Mouse (Mus musculus): Measurements from ENCODE around the gene Bcl2l11.
"Not testable (repeated sequence)": the region's sequence is repeated elsewhere in the genome, so short reads cannot be mapped to it uniquely, and the experiment has no call there.

Bcl2l11 gene

GRCm38 (mm10) chr2:128174604-128175342 is 48.9 kb downstream of the Bcl2l11 start:
- no peak for DNase-seq (ENCODE audit: low read depth, low spot score)

GRCm38 (mm10) chr2:128175625-128176024 is 49.8 kb downstream of the Bcl2l11 start:
- no peak for DNase-seq (ENCODE audit: low read depth, low spot score)

GRCm38 (mm10) chr2:128176391-128177044 is 50.7 kb downstream of the Bcl2l11 start:
- DNase-seq (ENCODE audit: low read depth, low spot score) = no peak

GRCm38 (mm10) chr2:128177241-128177661 is 51.4 kb downstream of the Bcl2l11 start:
- no peak for DNase-seq (ENCODE audit: low read depth, low spot score)

GRCm38 (mm10) chr2:128179126-128179807 is 53.4 kb downstream of the Bcl2l11 start:
- no peak for DNase-seq (ENCODE audit: low read depth, low spot score)

GRCm38 (mm10) chr2:128179808-128180379 is 54.1 kb downstream of the Bcl2l11 start:
- peak; percentile 55 for DNase-seq (ENCODE audit: low read depth, low spot score)

- DNase-seq (ENCODE audit: low read depth, low spot score) = not testable (repeated sequence)
Observed at GRCm38 (mm10) chr2:128182181-128182580, 56.3 kb downstream of the Bcl2l11 start.

GRCm38 (mm10) chr2:128182751-128183150 is 56.9 kb downstream of the Bcl2l11 start:
- DNase-seq (ENCODE audit: low read depth, low spot score) = no peak

GRCm38 (mm10) chr2:128183762-128184161 is 57.9 kb downstream of the Bcl2l11 start:
- peak; percentile 53 for DNase-seq (ENCODE audit: low read depth, low spot score)

- DNase-seq (ENCODE audit: low read depth, low spot score) = no peak
Observed at GRCm38 (mm10) chr2:128185942-128186341, 60.1 kb downstream of the Bcl2l11 start.

- no peak for DNase-seq (ENCODE audit: low read depth, low spot score)
Observed at GRCm38 (mm10) chr2:128187277-128187676, 61.4 kb downstream of the Bcl2l11 start.

GRCm38 (mm10) chr2:128188461-128188860 is 62.6 kb downstream of the Bcl2l11 start:
- DNase-seq (ENCODE audit: low read depth, low spot score) = no peak

- no peak for DNase-seq (ENCODE audit: low read depth, low spot score)
Observed at GRCm38 (mm10) chr2:128189691-128190090, 63.9 kb downstream of the Bcl2l11 start.

GRCm38 (mm10) chr2:128190196-128190595 is 64.4 kb downstream of the Bcl2l11 start:
- DNase-seq (ENCODE audit: low read depth, low spot score) = no peak

- DNase-seq (ENCODE audit: low read depth, low spot score) = no peak
Observed at GRCm38 (mm10) chr2:128193411-128193810, 67.6 kb downstream of the Bcl2l11 start.

GRCm38 (mm10) chr2:128197379-128197778 is 71.5 kb downstream of the Bcl2l11 start:
- no peak for DNase-seq (ENCODE audit: low read depth, low spot score)

GRCm38 (mm10) chr2:128203147-128203546 is 77.3 kb downstream of the Bcl2l11 start:
- DNase-seq (ENCODE audit: low read depth, low spot score) = no peak

GRCm38 (mm10) chr2:128203749-128204405 is 78.0 kb downstream of the Bcl2l11 start:
- no peak for DNase-seq (ENCODE audit: low read depth, low spot score)

- no peak for DNase-seq (ENCODE audit: low read depth, low spot score)
Observed at GRCm38 (mm10) chr2:128208541-128208940, 82.7 kb downstream of the Bcl2l11 start.

GRCm38 (mm10) chr2:128209841-128210329 is 84.0 kb downstream of the Bcl2l11 start:
- DNase-seq (ENCODE audit: low read depth, low spot score) = no peak

GRCm38 (mm10) chr2:128210376-128210775 is 84.5 kb downstream of the Bcl2l11 start:
- no peak for DNase-seq (ENCODE audit: low read depth, low spot score)
